Mouse (Mus musculus): ENCODE measurements around the gene Actn4. TPM values are rescaled to one million over a fixed set of nuclear protein-coding genes. Genes with fewer than 3 reads are reported as not detected.

Gene Actn4
- polyA plus RNA-seq, 1 experiment from 2014 or later, result 300 TPM

- WGBS, result 87% methylated on average over 1 of the region's 1 CpGs
- no peak overlapping the region for H3K4me2 ChIP-seq (replicated peaks)
- peak overlapping the region; percentile 94; the same call in 1 of the 2 replicates for H3K27ac ChIP-seq
- peaks cover 97% of the 10 kb centered on the region for H3K4me1 ChIP-seq
- H3K9me3 ChIP-seq, result no peaks in the 10 kb centered on the region
- peaks cover 13% of the 10 kb centered on the region for H3K36me3 ChIP-seq
- no peak overlapping the region for H3K4me3 ChIP-seq
- no peak overlapping the region for H3K9ac ChIP-seq
- no peaks in the 10 kb centered on the region for H3K27me3 ChIP-seq
- no peak for ATAC-seq (ENCODE audit: low FRiP score, low read depth)
These were observed 5.9 kb downstream of the Actn4 start for GRCm38 (mm10) chr7:28956270-28956669.

- Histone ChIP-seq H3K36me3 (peaks cover 13% of the 10 kb centered on the region), H3K27ac (peak overlapping the region; percentile 94), H3K4me3 (no peak overlapping the region), H3K27me3 (no peaks in the 10 kb centered on the region), H3K4me2 (replicated peaks) (peak overlapping the region; percentile 17; the same call in 1 of the 2 replicates), H3K4me1 (peaks cover 97% of the 10 kb centered on the region), H3K9ac (peak overlapping the region; percentile 10; the same call in 1 of the 2 replicates), H3K9me3 (no peaks in the 10 kb centered on the region)
- ATAC-seq (ENCODE audit: low FRiP score, low read depth), result peak; percentile 11; the same call in 1 of the 2 replicates
- WGBS, result 52% methylated on average over 5 of the region's 5 CpGs
These were observed 6.7 kb downstream of the Actn4 start for GRCm38 (mm10) chr7:28955295-28955897.

GRCm38 (mm10) chr7:28954773-28955172 lies 7.4 kb downstream of the Actn4 start:
- peak overlapping the region; percentile 10; the same call in 1 of the 2 replicates for H3K9ac ChIP-seq
- peaks cover 13% of the 10 kb centered on the region for H3K36me3 ChIP-seq
- H3K27me3 ChIP-seq, result no peaks in the 10 kb centered on the region
- H3K4me1 ChIP-seq, result peaks cover 97% of the 10 kb centered on the region
- WGBS, result 64% methylated on average over 4 of the region's 4 CpGs
- no peak overlapping the region for H3K4me3 ChIP-seq
- H3K4me2 ChIP-seq (replicated peaks), result peak overlapping the region; percentile 17; the same call in 1 of the 2 replicates
- ATAC-seq (ENCODE audit: low FRiP score, low read depth), result no peak
- H3K9me3 ChIP-seq, result no peaks in the 10 kb centered on the region
- H3K27ac ChIP-seq, result peak overlapping the region; percentile 94

GRCm38 (mm10) chr7:28953476-28954376 lies 8.4 kb downstream of the Actn4 start:
- Histone ChIP-seq H3K27me3 (no peaks in the 10 kb centered on the region), H3K9me3 (no peaks in the 10 kb centered on the region), H3K4me2 (replicated peaks) (peak overlapping the region; percentile 47), H3K4me1 (peaks cover 97% of the 10 kb centered on the region), H3K4me3 (no peak overlapping the region), H3K27ac (peak overlapping the region; percentile 94), H3K36me3 (peaks cover 13% of the 10 kb centered on the region), H3K9ac (peak overlapping the region; percentile 45; the same call in 1 of the 2 replicates)
- 9% methylated on average over 2 of the region's 2 CpGs for WGBS
- ATAC-seq (ENCODE audit: low FRiP score, low read depth), result peak; percentile 11; the same call in 1 of the 2 replicates

GRCm38 (mm10) chr7:28952786-28953185 lies 9.4 kb downstream of the Actn4 start:
- ATAC-seq (ENCODE audit: low FRiP score, low read depth), result 0 out of 2 replicates have a peak, but pooled peaks have one; percentile 17
- WGBS, result 6% methylated on average over 3 of the region's 3 CpGs
- H3K9ac ChIP-seq, result no peak overlapping the region

GRCm38 (mm10) chr7:28951764-28952163 lies 10.4 kb downstream of the Actn4 start:
- Histone ChIP-seq H3K4me1 (peaks cover 97% of the 10 kb centered on the region), H3K27me3 (no peaks in the 10 kb centered on the region), H3K9me3 (no peaks in the 10 kb centered on the region), H3K4me2 (replicated peaks) (peak overlapping the region; percentile 10; the same call in 1 of the 2 replicates), H3K27ac (peak overlapping the region; percentile 94), H3K9ac (no peak overlapping the region), H3K36me3 (peaks cover 13% of the 10 kb centered on the region), H3K4me3 (no peak overlapping the region)
- WGBS, result 75% methylated on average over 2 of the region's 2 CpGs
- ATAC-seq (ENCODE audit: low FRiP score, low read depth), result no peak

More at GRCm38 (mm10) chr7:28952786-28953185, 9.4 kb downstream of the Actn4 start:
- peak overlapping the region; percentile 47 for H3K4me2 ChIP-seq (replicated peaks)
- H3K4me1 ChIP-seq, result peaks cover 97% of the 10 kb centered on the region
- H3K27ac ChIP-seq, result peak overlapping the region; percentile 94
- H3K9me3 ChIP-seq, result no peaks in the 10 kb centered on the region
- H3K27me3 ChIP-seq, result no peaks in the 10 kb centered on the region
- no peak overlapping the region for H3K4me3 ChIP-seq
- H3K36me3 ChIP-seq, result peaks cover 16% of the 10 kb centered on the region

GRCm38 (mm10) chr7:28950346-28951037 lies 11.6 kb downstream of the Actn4 start:
- Histone ChIP-seq H3K9me3 (no peaks in the 10 kb centered on the region), H3K4me3 (no peak overlapping the region), H3K9ac (no peak overlapping the region), H3K4me2 (replicated peaks) (no peak overlapping the region), H3K4me1 (peaks cover 99% of the 10 kb centered on the region), H3K36me3 (peaks cover 4% of the 10 kb centered on the region; the same call in 1 of the 2 replicates), H3K27ac (peak overlapping the region; percentile 94), H3K27me3 (no peaks in the 10 kb centered on the region)
- 60% methylated on average over 10 of the region's 10 CpGs for WGBS
- no peak for ATAC-seq (ENCODE audit: low FRiP score, low read depth)

GRCm38 (mm10) chr7:28949298-28949697 lies 12.8 kb downstream of the Actn4 start:
- Histone ChIP-seq H3K4me3 (no peak overlapping the region), H3K9me3 (no peaks in the 10 kb centered on the region), H3K36me3 (0 out of 2 replicates have a peak, but pooled peaks cover 4% of the 10 kb centered on the region), H3K4me1 (peaks cover 99% of the 10 kb centered on the region), H3K27ac (peak overlapping the region; percentile 94), H3K9ac (no peak overlapping the region), H3K27me3 (no peaks in the 10 kb centered on the region), H3K4me2 (replicated peaks) (peak overlapping the region; percentile 47)
- ATAC-seq (ENCODE audit: low FRiP score, low read depth), result no peak
- 74% methylated on average over 2 of the region's 2 CpGs for WGBS

- ATAC-seq (ENCODE audit: low FRiP score, low read depth), result no peak
- Histone ChIP-seq H3K9me3 (no peaks in the 10 kb centered on the region), H3K36me3 (0 out of 2 replicates have a peak, but pooled peaks cover 6% of the 10 kb centered on the region), H3K4me1 (peaks cover 99% of the 10 kb centered on the region), H3K4me3 (peak overlapping the region; percentile 5; the same call in 1 of the 2 replicates), H3K27me3 (no peaks in the 10 kb centered on the region), H3K4me2 (replicated peaks) (peak overlapping the region; percentile 47), H3K27ac (peak overlapping the region; percentile 94), H3K9ac (no peak overlapping the region)
- WGBS, result 52% methylated on average over 7 of the region's 7 CpGs
These were observed 13.4 kb downstream of the Actn4 start for GRCm38 (mm10) chr7:28948746-28949145.

GRCm38 (mm10) chr7:28946271-28946610 lies 15.9 kb downstream of the Actn4 start:
- Histone ChIP-seq H3K9me3 (no peaks in the 10 kb centered on the region), H3K4me3 (no peak overlapping the region), H3K4me1 (peaks cover 93% of the 10 kb centered on the region), H3K9ac (peak overlapping the region; percentile 50; the same call in 1 of the 2 replicates), H3K36me3 (peaks cover 18% of the 10 kb centered on the region; the same call in 1 of the 2 replicates), H3K4me2 (replicated peaks) (peak overlapping the region; percentile 50), H3K27me3 (no peaks in the 10 kb centered on the region), H3K27ac (peak overlapping the region; percentile 94)
- ATAC-seq (ENCODE audit: low FRiP score, low read depth), result 0 out of 2 replicates have a peak, but pooled peaks have one; percentile 1
- WGBS, result 0% methylated on average over 1 of the region's 1 CpGs

GRCm38 (mm10) chr7:28945416-28946270 lies 16.5 kb downstream of the Actn4 start:
- H3K4me2 ChIP-seq (replicated peaks), result peak overlapping the region; percentile 50
- peaks cover 23% of the 10 kb centered on the region; the same call in 1 of the 2 replicates for H3K36me3 ChIP-seq
- peaks cover 93% of the 10 kb centered on the region for H3K4me1 ChIP-seq
- WGBS, result 9% methylated on average over 10 of the region's 10 CpGs
- no peaks in the 10 kb centered on the region for H3K9me3 ChIP-seq
- ATAC-seq (ENCODE audit: low FRiP score, low read depth), result peak; percentile 87
- no peak overlapping the region for H3K4me3 ChIP-seq
- peak overlapping the region; percentile 54 for H3K9ac ChIP-seq
- H3K27ac ChIP-seq, result peak overlapping the region; percentile 94
- H3K27me3 ChIP-seq, result no peaks in the 10 kb centered on the region

Data from limb, embryonic 13.5 days (tissue).